Mouse (Mus musculus) liver, postnatal 0 days (tissue): Measurements from ENCODE around the gene Lbh.

Experiments
- CTCF ChIP-seq: sonication (generic); IDR thresholded peaks from 2 replicates; pipeline ENCODE4 v1.5.1; 2016; ENCODE audit warnings: antibody characterized with exemption, low read depth
- EP300 ChIP-seq: IDR thresholded peaks from 2 replicates; pipeline ENCODE4 v1.6.1; 2016; ENCODE audit warnings: antibody characterized with exemption, low read depth, mild to moderate bottlenecking

DNA sequence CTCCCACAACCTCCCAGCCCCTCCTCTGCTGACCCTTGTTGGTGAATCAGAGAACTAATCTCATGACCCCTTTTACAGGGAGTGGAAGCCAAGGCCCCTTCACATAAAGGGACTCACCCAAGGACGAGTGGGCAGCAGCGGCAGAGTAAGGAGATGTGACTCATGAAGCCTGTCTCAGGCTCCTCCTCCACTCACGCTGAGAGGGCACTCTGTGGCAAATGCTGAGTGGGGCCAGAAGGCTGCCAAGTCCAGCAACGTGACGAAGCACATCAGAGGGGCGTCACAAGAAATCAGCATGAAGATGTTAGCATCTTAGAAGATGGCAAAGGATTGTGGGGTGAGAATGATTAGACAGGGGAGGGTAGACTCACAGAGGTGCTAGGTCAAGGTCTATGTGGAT, 64.1 kb downstream of the Lbh start:
- TF ChIP-seq CTCF (no peak), EP300 (no peak)
